Mouse (Mus musculus): ENCODE results near the gene Rlbp1. TPM values are rescaled to one million over a fixed set of nuclear protein-coding genes. Genes with fewer than 3 reads are reported as not detected.

Gene Rlbp1
- polyA plus RNA-seq (2015; fragmentation: Nextera tagmentation; extraction: Ambion mirVana) = 0.12 and 0.29 TPM in 2 replicates

- Histone ChIP-seq H3K4me2 (ENCODE audit: low read depth, low read length) (no peak within 1 kb of the TSS), H3K27me3 (ENCODE audit: control insufficient read depth, insufficient read depth, low read length) (no peaks in the 10 kb centered on the region), H3K27ac (ENCODE audit: low read length) (no peak within 1 kb of the TSS), H3K9me3 (replicated peaks; ENCODE audit: control insufficient read depth, low read length) (no peaks in the 10 kb centered on the region), H3K9ac (ENCODE audit: low read length) (no peak within 1 kb of the TSS), H3K36me3 (ENCODE audit: control insufficient read depth, insufficient read depth) (no peaks in the 10 kb centered on the region), H3K4me3 (ENCODE audit: low read length) (no peak within 1 kb of the TSS), H3K4me1 (ENCODE audit: control insufficient read depth, insufficient read depth, low read length) (peaks cover 3% of the 10 kb centered on the region; the same call in 1 of the 2 replicates)
- 71% methylated on average over 16 of the region's 16 CpGs for WGBS
- ATAC-seq (replicated peaks; ENCODE audit: extremely low read depth, insufficient read depth, low FRiP score) = no peak
These were observed at the start of gene Rlbp1 for GRCm38 (mm10) chr7:79386422-79387133. Gene Rlbp1, minus strand, starts transcription at chr7:79387048.

DNA sequence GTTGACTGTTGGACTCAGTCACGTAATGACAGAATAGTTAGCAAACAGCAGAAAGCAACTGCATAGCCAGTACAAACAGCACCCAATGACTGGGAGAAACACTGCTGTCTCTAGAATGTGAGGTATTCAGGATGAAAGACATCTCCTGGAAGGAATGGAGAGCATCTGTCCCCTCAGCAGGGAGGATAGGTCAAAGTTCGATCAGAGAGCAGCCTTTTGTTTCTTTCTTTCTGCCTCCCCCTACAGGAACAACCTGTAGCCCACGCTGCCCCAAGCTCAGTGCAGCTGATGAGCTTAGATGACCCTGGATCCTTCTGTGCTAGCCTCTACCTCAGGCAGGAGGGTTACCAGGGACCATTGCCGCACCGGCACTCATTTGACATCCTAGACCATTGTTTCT is 41.4 kb upstream of the Rlbp1 start:
- WGBS = 65% methylated on average over 5 of the region's 5 CpGs
- no peak for ATAC-seq (replicated peaks; ENCODE audit: extremely low read depth, insufficient read depth, low FRiP score)
- Histone ChIP-seq H3K4me1 (ENCODE audit: control insufficient read depth, insufficient read depth, low read length) (no peaks in the 10 kb centered on the region), H3K9me3 (replicated peaks; ENCODE audit: control insufficient read depth, low read length) (no peaks in the 10 kb centered on the region), H3K27me3 (ENCODE audit: control insufficient read depth, insufficient read depth, low read length) (no peaks in the 10 kb centered on the region), H3K36me3 (ENCODE audit: control insufficient read depth, insufficient read depth) (no peaks in the 10 kb centered on the region), H3K9ac (ENCODE audit: low read length) (no peak overlapping the region), H3K27ac (ENCODE audit: low read length) (no peak overlapping the region), H3K4me3 (ENCODE audit: low read length) (no peak overlapping the region), H3K4me2 (ENCODE audit: low read depth, low read length) (no peak overlapping the region)

GRCm38 (mm10) chr7:79425804-79426203 is 39.0 kb upstream of the Rlbp1 start:
- Histone ChIP-seq H3K4me3 (ENCODE audit: low read length) (no peak overlapping the region), H3K36me3 (ENCODE audit: control insufficient read depth, insufficient read depth) (no peaks in the 10 kb centered on the region), H3K27me3 (ENCODE audit: control insufficient read depth, insufficient read depth, low read length) (no peaks in the 10 kb centered on the region), H3K27ac (ENCODE audit: low read length) (no peak overlapping the region), H3K9me3 (replicated peaks; ENCODE audit: control insufficient read depth, low read length) (no peaks in the 10 kb centered on the region), H3K9ac (ENCODE audit: low read length) (no peak overlapping the region), H3K4me2 (ENCODE audit: low read depth, low read length) (no peak overlapping the region), H3K4me1 (ENCODE audit: control insufficient read depth, insufficient read depth, low read length) (no peaks in the 10 kb centered on the region)
- WGBS = 82% methylated on average over 10 of the region's 10 CpGs
- ATAC-seq (replicated peaks; ENCODE audit: extremely low read depth, insufficient read depth, low FRiP score) = no peak

- Histone ChIP-seq H3K4me3 (ENCODE audit: low read length) (no peak overlapping the region), H3K4me2 (ENCODE audit: low read depth, low read length) (no peak overlapping the region), H3K27me3 (ENCODE audit: control insufficient read depth, insufficient read depth, low read length) (no peaks in the 10 kb centered on the region), H3K4me1 (ENCODE audit: control insufficient read depth, insufficient read depth, low read length) (no peaks in the 10 kb centered on the region), H3K27ac (ENCODE audit: low read length) (no peak overlapping the region), H3K9me3 (replicated peaks; ENCODE audit: control insufficient read depth, low read length) (no peaks in the 10 kb centered on the region), H3K9ac (ENCODE audit: low read length) (no peak overlapping the region), H3K36me3 (ENCODE audit: control insufficient read depth, insufficient read depth) (no peaks in the 10 kb centered on the region)
- whole genome bisulfite sequencing = 82% methylated on average over 10 of the region's 10 CpGs
- no peak for ATAC-seq (replicated peaks; ENCODE audit: extremely low read depth, insufficient read depth, low FRiP score)
These were observed 36.0 kb upstream of the Rlbp1 start for GRCm38 (mm10) chr7:79422876-79423275.

DNA sequence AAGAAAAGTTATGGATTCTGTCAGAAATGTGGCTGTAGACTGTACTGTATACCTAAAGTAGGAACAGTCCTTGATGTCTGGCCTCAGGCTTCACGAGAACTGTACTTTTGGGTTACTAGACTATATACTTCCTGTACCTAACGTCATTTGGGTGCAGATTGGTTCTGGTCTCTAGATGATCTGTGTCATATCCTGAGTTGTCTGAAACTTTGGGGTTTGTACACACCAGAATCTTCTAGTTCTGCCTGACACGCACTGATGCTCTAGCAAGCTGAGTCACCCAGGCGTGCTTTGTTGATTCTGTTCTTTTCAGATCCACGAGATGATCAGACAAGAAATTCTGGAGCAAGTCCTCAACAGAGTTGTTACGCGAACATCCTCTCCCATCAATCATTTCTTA is 33.1 kb upstream of the Rlbp1 start:
- no peak overlapping the region for H3K4me3 ChIP-seq (ENCODE audit: low read length)
- no peaks in the 10 kb centered on the region for H3K27me3 ChIP-seq (ENCODE audit: control insufficient read depth, insufficient read depth, low read length)
- H3K36me3 ChIP-seq (ENCODE audit: control insufficient read depth, insufficient read depth) = no peaks in the 10 kb centered on the region
- H3K4me2 ChIP-seq (ENCODE audit: low read depth, low read length) = no peak overlapping the region
- no peaks in the 10 kb centered on the region for H3K9me3 ChIP-seq (replicated peaks; ENCODE audit: control insufficient read depth, low read length)
- no peak for ATAC-seq (replicated peaks; ENCODE audit: extremely low read depth, insufficient read depth, low FRiP score)
- no peak overlapping the region for H3K27ac ChIP-seq (ENCODE audit: low read length)
- H3K9ac ChIP-seq (ENCODE audit: low read length) = no peak overlapping the region
- 85% methylated on average over 7 of the region's 7 CpGs for WGBS
- no peaks in the 10 kb centered on the region for H3K4me1 ChIP-seq (ENCODE audit: control insufficient read depth, insufficient read depth, low read length)

GRCm38 (mm10) chr7:79414449-79415375 is 27.9 kb upstream of the Rlbp1 start:
- Histone ChIP-seq H3K9ac (ENCODE audit: low read length) (no peak overlapping the region), H3K27me3 (ENCODE audit: control insufficient read depth, insufficient read depth, low read length) (no peaks in the 10 kb centered on the region), H3K36me3 (ENCODE audit: control insufficient read depth, insufficient read depth) (no peaks in the 10 kb centered on the region), H3K4me2 (ENCODE audit: low read depth, low read length) (no peak overlapping the region), H3K27ac (ENCODE audit: low read length) (no peak overlapping the region), H3K4me3 (ENCODE audit: low read length) (no peak overlapping the region), H3K9me3 (replicated peaks; ENCODE audit: control insufficient read depth, low read length) (no peaks in the 10 kb centered on the region), H3K4me1 (ENCODE audit: control insufficient read depth, insufficient read depth, low read length) (no peaks in the 10 kb centered on the region)
- ATAC-seq (replicated peaks; ENCODE audit: extremely low read depth, insufficient read depth, low FRiP score) = no peak
- 84% methylated on average over 18 of the region's 18 CpGs for WGBS

DNA sequence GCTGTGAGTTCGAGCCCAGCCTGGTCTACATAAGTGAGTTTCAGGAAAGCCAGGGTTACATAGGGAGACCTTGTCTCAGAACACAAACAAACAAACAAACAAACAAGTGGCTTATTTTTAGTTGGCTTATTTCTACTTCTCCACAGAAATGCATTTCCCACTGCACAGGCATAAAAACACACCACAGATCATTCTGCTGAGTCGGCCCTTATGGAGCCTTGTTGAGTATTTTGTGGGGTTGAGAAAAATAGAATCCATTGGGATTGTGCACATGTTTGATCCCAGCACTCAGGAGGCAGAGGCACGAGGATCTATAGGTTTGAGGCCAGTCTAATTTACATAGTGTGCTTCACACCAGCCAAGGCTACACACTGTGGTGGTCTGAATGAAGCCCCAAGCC is 13.4 kb upstream of the Rlbp1 start:
- Histone ChIP-seq H3K27me3 (ENCODE audit: control insufficient read depth, insufficient read depth, low read length) (no peaks in the 10 kb centered on the region), H3K4me1 (ENCODE audit: control insufficient read depth, insufficient read depth, low read length) (no peaks in the 10 kb centered on the region), H3K4me3 (ENCODE audit: low read length) (no peak overlapping the region), H3K4me2 (ENCODE audit: low read depth, low read length) (no peak overlapping the region), H3K9ac (ENCODE audit: low read length) (no peak overlapping the region), H3K36me3 (ENCODE audit: control insufficient read depth, insufficient read depth) (0 out of 2 replicates have a peak, but pooled peaks cover 2% of the 10 kb centered on the region), H3K27ac (ENCODE audit: low read length) (no peak overlapping the region), H3K9me3 (replicated peaks; ENCODE audit: control insufficient read depth, low read length) (no peaks in the 10 kb centered on the region)
- WGBS = 81% methylated on average over 3 of the region's 3 CpGs
- no peak for ATAC-seq (replicated peaks; ENCODE audit: extremely low read depth, insufficient read depth, low FRiP score)

GRCm38 (mm10) chr7:79398971-79399370 is 12.1 kb upstream of the Rlbp1 start:
- WGBS = 69% methylated on average over 12 of the region's 12 CpGs
- Histone ChIP-seq H3K27ac (ENCODE audit: low read length) (no peak overlapping the region), H3K9ac (ENCODE audit: low read length) (no peak overlapping the region), H3K4me2 (ENCODE audit: low read depth, low read length) (no peak overlapping the region), H3K4me1 (ENCODE audit: control insufficient read depth, insufficient read depth, low read length) (no peaks in the 10 kb centered on the region), H3K36me3 (ENCODE audit: control insufficient read depth, insufficient read depth) (0 out of 2 replicates have a peak, but pooled peaks cover 2% of the 10 kb centered on the region), H3K27me3 (ENCODE audit: control insufficient read depth, insufficient read depth, low read length) (no peaks in the 10 kb centered on the region), H3K9me3 (replicated peaks; ENCODE audit: control insufficient read depth, low read length) (no peaks in the 10 kb centered on the region), H3K4me3 (ENCODE audit: low read length) (no peak overlapping the region)
- ATAC-seq (replicated peaks; ENCODE audit: extremely low read depth, insufficient read depth, low FRiP score) = no peak

DNA sequence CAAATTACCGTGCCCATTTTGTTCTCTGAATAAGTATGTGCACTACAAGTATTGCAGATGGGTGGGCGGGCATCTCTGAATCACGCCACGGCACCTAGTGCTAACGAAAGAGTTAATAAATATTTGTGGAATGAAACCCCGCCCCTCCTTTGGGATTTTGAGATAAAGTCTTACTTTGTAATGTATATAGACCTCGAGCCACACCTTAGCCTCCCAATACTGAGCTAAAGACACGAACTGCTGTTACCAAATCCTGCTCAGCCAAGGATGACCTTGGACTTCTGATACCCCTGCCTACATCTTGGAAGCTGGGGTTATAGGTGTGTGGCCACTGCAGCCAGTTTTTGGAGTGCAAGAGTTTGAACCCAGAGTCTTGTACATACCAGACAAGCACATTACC is 11.6 kb upstream of the Rlbp1 start:
- Histone ChIP-seq H3K9ac (ENCODE audit: low read length) (no peak overlapping the region), H3K27me3 (ENCODE audit: control insufficient read depth, insufficient read depth, low read length) (no peaks in the 10 kb centered on the region), H3K27ac (ENCODE audit: low read length) (no peak overlapping the region), H3K36me3 (ENCODE audit: control insufficient read depth, insufficient read depth) (0 out of 2 replicates have a peak, but pooled peaks cover 2% of the 10 kb centered on the region), H3K4me3 (ENCODE audit: low read length) (no peak overlapping the region), H3K4me2 (ENCODE audit: low read depth, low read length) (no peak overlapping the region), H3K4me1 (ENCODE audit: control insufficient read depth, insufficient read depth, low read length) (no peaks in the 10 kb centered on the region), H3K9me3 (replicated peaks; ENCODE audit: control insufficient read depth, low read length) (no peaks in the 10 kb centered on the region)
- no peak for ATAC-seq (replicated peaks; ENCODE audit: extremely low read depth, insufficient read depth, low FRiP score)
- 77% methylated on average over 8 of the region's 8 CpGs for WGBS

Data from heart, embryonic 16.5 days (tissue).